Mouse (Mus musculus): ENCODE data around the gene Olfr1129. TPM values are rescaled to one million over a fixed set of nuclear protein-coding genes. Genes with fewer than 3 reads are reported as not detected.
"Not testable (repeated sequence)": the region's sequence is repeated elsewhere in the genome, so short reads cannot be mapped to it uniquely, and the experiment has no call there.

Gene Olfr1129
- polyA plus RNA-seq (2015; fragmentation: Nextera tagmentation; extraction: Ambion mirVana) = not detected in 2 replicates

DNA sequence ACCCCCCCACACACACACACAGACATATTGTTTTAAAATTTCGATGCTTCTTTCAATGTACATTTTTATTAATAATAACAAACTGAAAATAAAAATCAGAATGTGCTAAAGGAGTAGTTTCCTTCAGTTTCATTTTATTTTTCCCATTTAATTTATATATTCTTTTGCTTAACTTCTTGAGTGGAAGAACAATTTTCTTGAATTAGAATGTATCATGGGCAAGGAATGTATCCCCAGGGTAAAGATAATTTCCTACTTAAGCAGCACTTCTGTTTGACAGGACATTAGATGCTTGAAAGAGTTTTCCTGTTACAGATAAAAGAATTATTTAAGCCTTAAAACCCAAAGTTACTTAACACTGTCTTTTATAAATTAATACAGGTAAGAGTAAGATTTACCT, at the start of gene Olfr1129:
Olfr1129 (plus strand) TSS at position 301 of the 400 bp plus-strand sequence.
- not testable (repeated sequence) for DNase-seq (ENCODE audit: low spot score)

DNA sequence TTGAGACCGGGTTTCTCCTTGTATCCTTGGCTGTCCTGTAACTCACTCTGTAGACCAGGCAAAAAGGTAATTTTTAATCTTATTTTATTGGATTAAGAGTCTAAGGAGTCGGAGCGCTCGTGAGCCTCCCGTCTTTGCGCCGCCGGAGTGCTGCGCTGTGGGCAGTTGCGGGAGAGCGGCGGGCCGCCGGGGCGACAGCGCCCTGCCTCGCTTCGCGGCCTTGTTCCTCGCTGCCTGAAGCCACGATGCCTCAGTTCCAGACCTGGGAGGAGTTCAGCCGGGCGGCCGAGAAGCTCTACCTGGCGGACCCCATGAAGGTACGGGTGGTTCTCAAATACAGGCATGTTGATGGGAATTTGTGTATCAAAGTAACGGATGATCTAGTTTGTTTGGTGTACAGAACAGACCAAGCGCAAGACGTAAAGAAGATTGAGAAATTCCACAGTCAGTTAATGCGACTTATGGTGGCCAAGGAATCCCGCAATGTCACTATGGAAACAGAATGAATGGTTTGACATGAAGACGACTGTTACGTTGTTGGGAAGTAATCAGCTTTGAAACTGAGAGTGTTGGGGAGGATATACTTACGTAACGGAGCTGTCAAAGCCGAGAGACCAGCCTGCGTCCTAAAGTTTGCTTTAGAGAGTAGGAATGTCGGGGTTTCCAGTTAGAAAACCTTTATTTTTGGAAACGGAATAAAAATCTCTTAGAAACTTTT, 47.6 kb upstream of the Olfr1129 start:
- not testable (repeated sequence) for DNase-seq (ENCODE audit: low spot score)

DNA sequence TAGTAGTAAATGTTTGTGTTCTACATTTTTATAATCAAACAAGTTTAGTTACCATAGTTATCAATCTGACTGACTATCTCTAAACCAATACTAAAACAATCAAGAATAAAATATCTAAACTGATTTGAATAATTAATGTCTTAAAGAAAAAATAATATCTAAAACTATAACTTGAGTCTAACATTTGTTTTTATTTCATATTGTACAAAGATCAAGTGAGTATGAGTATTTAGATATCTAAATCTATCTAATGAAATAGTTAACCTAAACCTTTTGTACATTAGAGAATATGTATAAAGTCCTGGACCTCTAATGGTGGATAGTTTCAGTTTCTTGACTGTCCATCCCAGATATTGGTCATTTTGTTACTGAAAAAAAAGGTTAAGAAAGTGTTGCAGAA, 42.2 kb upstream of the Olfr1129 start, which contains the start of gene Olfr153:
Olfr153 (plus strand) TSS at position 301 of the 400 bp plus-strand sequence.
- no peak for DNase-seq (ENCODE audit: low spot score)

DNA sequence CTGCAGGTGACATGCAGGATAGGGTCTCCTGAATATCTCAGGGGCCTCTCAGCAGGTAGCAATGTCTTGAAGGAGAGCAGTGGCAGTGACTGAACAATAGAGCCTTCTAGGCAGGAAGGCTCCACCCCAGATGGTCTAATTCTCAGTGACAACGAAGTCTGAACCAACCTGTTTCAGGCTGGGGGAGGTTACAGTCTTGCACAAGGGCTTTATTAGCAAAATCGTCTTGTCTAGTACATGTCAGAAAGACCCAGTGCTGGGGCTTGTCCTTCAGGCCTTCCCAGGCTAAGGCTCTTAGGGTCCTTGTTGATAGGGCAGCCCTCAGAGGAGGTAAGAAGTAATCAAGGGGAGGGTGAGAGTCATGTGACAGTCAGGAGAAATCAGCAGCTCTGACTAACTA, 38.9 kb upstream of the Olfr1129 start:
- no peak for DNase-seq (ENCODE audit: low spot score)

DNA sequence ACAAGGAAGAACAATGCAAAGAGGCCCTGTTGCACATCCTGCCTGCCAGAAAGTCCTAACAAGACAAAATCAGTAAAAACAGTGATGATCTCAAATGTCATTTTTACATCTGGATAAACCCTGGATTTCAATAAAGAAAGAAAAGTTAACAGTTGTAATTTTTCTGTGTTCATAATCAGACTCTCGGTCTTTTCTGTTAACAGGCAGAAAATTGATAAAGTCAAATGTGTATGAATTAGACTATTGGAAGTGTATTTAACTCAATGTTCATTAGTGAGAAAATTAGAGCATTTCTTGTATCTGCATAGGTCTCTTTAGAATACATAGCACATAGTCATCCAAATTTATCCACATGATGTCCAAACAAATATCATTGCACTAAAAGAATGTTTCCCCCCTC, 28.3 kb upstream of the Olfr1129 start, which contains the start of gene Olfr1128:
Olfr1128 (minus strand) TSS at position 101 of the 400 bp plus-strand sequence.
- no peak for DNase-seq (ENCODE audit: low spot score)

DNA sequence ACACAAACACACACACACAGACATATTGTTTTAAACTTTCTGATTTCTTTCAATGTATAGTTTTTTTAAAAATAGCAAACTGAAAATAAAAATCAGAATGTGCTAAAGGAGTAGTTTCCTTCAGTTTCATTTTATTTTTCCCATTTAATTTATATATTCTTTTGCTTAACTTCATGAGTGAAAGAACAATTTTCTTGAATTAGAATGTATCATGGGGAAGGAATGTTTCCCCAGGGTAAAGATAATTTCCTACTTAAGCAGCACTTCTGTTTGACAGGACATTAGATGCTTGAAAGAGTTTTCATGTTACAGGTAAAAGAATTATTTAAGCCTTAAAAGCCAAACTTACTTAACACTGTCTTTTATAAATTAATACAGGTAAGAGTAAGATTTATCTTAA, 32.2 kb downstream of the Olfr1129 start, which contains the start of gene Olfr1130:
Olfr1130 (plus strand) TSS at position 301 of the 400 bp plus-strand sequence.
- DNase-seq (ENCODE audit: low spot score) = not testable (repeated sequence)

DNA sequence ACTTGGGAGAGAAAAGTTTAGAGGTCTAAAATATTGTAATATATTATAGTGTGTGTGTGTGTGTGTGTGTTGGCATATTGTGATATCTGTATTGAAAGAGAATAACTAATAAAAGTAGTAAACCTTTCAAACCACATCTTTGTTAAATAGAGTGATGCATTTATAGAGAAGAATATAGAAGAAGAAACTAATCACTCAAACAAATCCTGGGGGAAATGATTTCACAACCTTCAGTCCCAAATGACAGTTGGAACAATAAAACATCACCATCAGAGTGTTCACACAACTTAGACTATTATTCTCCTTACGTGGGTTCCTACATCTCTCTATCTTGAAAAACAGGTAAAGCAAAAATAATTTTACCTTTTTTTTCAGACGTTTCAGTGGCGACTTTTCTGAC, 53.1 kb downstream of the Olfr1129 start, which contains the start of gene Olfr1131:
Olfr1131 (plus strand) TSS at position 301 of the 400 bp plus-strand sequence.
- no peak for DNase-seq (ENCODE audit: low spot score)

Other genes with a start within 250 kb of the Olfr1129 start
- gene Olfr1120, start 219.1 kb upstream of the Olfr1129 start, polyA plus RNA-seq (2015; fragmentation: Nextera tagmentation; extraction: Ambion mirVana) = not detected in 2 replicates
- gene Olfr1121, start 204.0 kb upstream of the Olfr1129 start, polyA plus RNA-seq (2015; fragmentation: Nextera tagmentation; extraction: Ambion mirVana) = not detected in 2 replicates
- not detected in 2 replicates for gene Olfr1122, start 188.1 kb upstream of the Olfr1129 start, polyA plus RNA-seq (2015; fragmentation: Nextera tagmentation; extraction: Ambion mirVana)
- gene Olfr1123, start 157.3 kb upstream of the Olfr1129 start, polyA plus RNA-seq (2015; fragmentation: Nextera tagmentation; extraction: Ambion mirVana) = not detected in 2 replicates
- 0.09 TPM in 1 of 2 replicates, not detected in the other for gene Olfr1124, start 143.6 kb upstream of the Olfr1129 start, polyA plus RNA-seq (2015; fragmentation: Nextera tagmentation; extraction: Ambion mirVana)
- gene Olfr1126, start 119.9 kb upstream of the Olfr1129 start, polyA plus RNA-seq (2015; fragmentation: Nextera tagmentation; extraction: Ambion mirVana) = not detected in 2 replicates
- not detected in 2 replicates for gene Pramel7, start 76.8 kb upstream of the Olfr1129 start, polyA plus RNA-seq (2015; fragmentation: Nextera tagmentation; extraction: Ambion mirVana)
- not detected in 2 replicates for gene Pramel6, start 67.3 kb upstream of the Olfr1129 start, polyA plus RNA-seq (2015; fragmentation: Nextera tagmentation; extraction: Ambion mirVana)
- not detected in 2 replicates for gene Olfr153, start 42.1 kb upstream of the Olfr1129 start, polyA plus RNA-seq (2015; fragmentation: Nextera tagmentation; extraction: Ambion mirVana)
- not detected in 2 replicates for gene Olfr1128, start 28.4 kb upstream of the Olfr1129 start, polyA plus RNA-seq (2015; fragmentation: Nextera tagmentation; extraction: Ambion mirVana)
- not detected in 2 replicates for gene Olfr1130, start 32.3 kb downstream of the Olfr1129 start, polyA plus RNA-seq (2015; fragmentation: Nextera tagmentation; extraction: Ambion mirVana)
- gene Olfr1131, start 53.2 kb downstream of the Olfr1129 start, polyA plus RNA-seq (2015; fragmentation: Nextera tagmentation; extraction: Ambion mirVana) = not detected in 2 replicates
- gene Olfr1132, start 63.6 kb downstream of the Olfr1129 start, polyA plus RNA-seq (2015; fragmentation: Nextera tagmentation; extraction: Ambion mirVana) = not detected in 2 replicates
- not detected in 2 replicates for gene Olfr1133, start 73.5 kb downstream of the Olfr1129 start, polyA plus RNA-seq (2015; fragmentation: Nextera tagmentation; extraction: Ambion mirVana)
- gene Olfr1134, start 84.6 kb downstream of the Olfr1129 start, polyA plus RNA-seq (2015; fragmentation: Nextera tagmentation; extraction: Ambion mirVana) = not detected in 2 replicates
- not detected in 2 replicates for gene Olfr1135, start 99.8 kb downstream of the Olfr1129 start, polyA plus RNA-seq (2015; fragmentation: Nextera tagmentation; extraction: Ambion mirVana)
- 0.17 and 0.19 TPM in 2 replicates for gene Olfr1136, start 120.0 kb downstream of the Olfr1129 start, polyA plus RNA-seq (2015; fragmentation: Nextera tagmentation; extraction: Ambion mirVana)
- not detected in 2 replicates for gene Olfr1137, start 139.3 kb downstream of the Olfr1129 start, polyA plus RNA-seq (2015; fragmentation: Nextera tagmentation; extraction: Ambion mirVana)
- gene Olfr1138, start 166.1 kb downstream of the Olfr1129 start, polyA plus RNA-seq (2015; fragmentation: Nextera tagmentation; extraction: Ambion mirVana) = not detected in 2 replicates
- gene Olfr1140, start 169.8 kb downstream of the Olfr1129 start, polyA plus RNA-seq (2015; fragmentation: Nextera tagmentation; extraction: Ambion mirVana) = not detected in 2 replicates
- gene Olfr1141, start 180.1 kb downstream of the Olfr1129 start, polyA plus RNA-seq (2015; fragmentation: Nextera tagmentation; extraction: Ambion mirVana) = not detected in 2 replicates
- not detected in 2 replicates for gene Olfr152, start 205.6 kb downstream of the Olfr1129 start, polyA plus RNA-seq (2015; fragmentation: Nextera tagmentation; extraction: Ambion mirVana)
- gene Olfr1143, start 226.7 kb downstream of the Olfr1129 start, polyA plus RNA-seq (2015; fragmentation: Nextera tagmentation; extraction: Ambion mirVana) = not detected in 2 replicates
- not detected in 2 replicates for gene Olfr1145, start 235.9 kb downstream of the Olfr1129 start, polyA plus RNA-seq (2015; fragmentation: Nextera tagmentation; extraction: Ambion mirVana)